Mouse (Mus musculus) lung, postnatal 4 days (tissue): ENCODE measurements around the gene Cnksr3.
A peak's percentile ranks its signal among the peaks of the same experiment; 100 is the strongest.

ENCODE experiments used
- DNase-seq, 2 experiments: peaks; one replicate each; pipeline ENCODE4 v3.0.0; 2021

The Cnksr3 gene

GRCm38 (mm10) chr10:7145614-7146013, 66.4 kb downstream of the Cnksr3 start:
- peak in 1 of 2 experiments; percentile 23 for DNase-seq

- peak; percentile 51 to 71 for DNase-seq
These were observed 67.8 kb downstream of the Cnksr3 start for GRCm38 (mm10) chr10:7144081-7144783.

GRCm38 (mm10) chr10:7142287-7142686, 69.8 kb downstream of the Cnksr3 start:
- DNase-seq = peak in 1 of 2 experiments; percentile 24

- DNase-seq = no peak
These were observed 71.8 kb downstream of the Cnksr3 start for GRCm38 (mm10) chr10:7140282-7140681.

- DNase-seq = no peak
These were observed 74.0 kb downstream of the Cnksr3 start for GRCm38 (mm10) chr10:7138049-7138448.

- DNase-seq = no peak
These were observed 76.3 kb downstream of the Cnksr3 start for GRCm38 (mm10) chr10:7135751-7136150.

- DNase-seq = no peak
These were observed 79.0 kb downstream of the Cnksr3 start for GRCm38 (mm10) chr10:7133005-7133404.

GRCm38 (mm10) chr10:7131441-7131840, 80.6 kb downstream of the Cnksr3 start:
- no peak for DNase-seq

GRCm38 (mm10) chr10:7127828-7128227, 84.2 kb downstream of the Cnksr3 start:
- DNase-seq = no peak

- no peak for DNase-seq
These were observed 85.2 kb downstream of the Cnksr3 start for GRCm38 (mm10) chr10:7126882-7127281.

- DNase-seq = no peak
These were observed 85.8 kb downstream of the Cnksr3 start for GRCm38 (mm10) chr10:7126287-7126686.

GRCm38 (mm10) chr10:7124993-7125392, 87.0 kb downstream of the Cnksr3 start:
- no peak for DNase-seq

GRCm38 (mm10) chr10:7122294-7122693, 89.7 kb downstream of the Cnksr3 start:
- no peak for DNase-seq

GRCm38 (mm10) chr10:7120206-7120605, 91.8 kb downstream of the Cnksr3 start:
- DNase-seq = no peak

GRCm38 (mm10) chr10:7118258-7119077, 93.6 kb downstream of the Cnksr3 start:
- peak; percentile 83 to 91 for DNase-seq

- DNase-seq = no peak
These were observed 94.3 kb downstream of the Cnksr3 start for GRCm38 (mm10) chr10:7117785-7118184.

- DNase-seq = no peak
These were observed 97.2 kb downstream of the Cnksr3 start for GRCm38 (mm10) chr10:7114796-7115195.

- DNase-seq = no peak
These were observed 98.3 kb downstream of the Cnksr3 start for GRCm38 (mm10) chr10:7113747-7114146.

- no peak for DNase-seq
These were observed 98.9 kb downstream of the Cnksr3 start for GRCm38 (mm10) chr10:7113144-7113543.

- no peak for DNase-seq
These were observed 100.5 kb downstream of the Cnksr3 start for GRCm38 (mm10) chr10:7111462-7112000.

GRCm38 (mm10) chr10:7103872-7104271, 108.2 kb downstream of the Cnksr3 start:
- DNase-seq = no peak

GRCm38 (mm10) chr10:7077971-7078370, 134.1 kb downstream of the Cnksr3 start:
- DNase-seq = no peak

GRCm38 (mm10) chr10:7077389-7077808, 134.6 kb downstream of the Cnksr3 start:
- DNase-seq = no peak
